Mouse (Mus musculus): Measurements from ENCODE around the gene Dclre1c.

- TF ChIP-seq CTCF (conservative IDR thresholded peaks at IDR 0.05; ENCODE audit: low read length), result no peak
- no peak for TF ChIP-seq NANOG (IDR thresholded peaks at IDR 0.05; ENCODE audit: borderline replicate concordance, low read length)
Observed at GRCm38 (mm10) chr2:3444206-3444605, 20.3 kb downstream of the Dclre1c start.
